Mouse (Mus musculus): ENCODE results near the gene Ttc22.

The Ttc22 gene

GRCm38 (mm10) chr4:106647137-106647536 lies 24.9 kb downstream of the Ttc22 start:
- in situ Hi-C loops (cut with MboI; ENCODE audit: unreplicated experiment in 2 of 2): loop anchor here in 1 of 2 experiments (25.0 kb wide), 2 partner anchors 690 to 1015 kb away; no protein-coding TSS in a partner anchor

- in situ Hi-C loops (cut with MboI; ENCODE audit: unreplicated experiment in 2 of 2): no loop called here
Measured at GRCm38 (mm10) chr4:106650833-106651527, 28.7 kb downstream of the Ttc22 start, which contains the start of gene Pars2. Pars2 (plus strand) TSS chr4:106651069.

GRCm38 (mm10) chr4:106652546-106652945 lies 30.3 kb downstream of the Ttc22 start:
- in situ Hi-C loops (cut with MboI; ENCODE audit: unreplicated experiment in 2 of 2): no loop called here

GRCm38 (mm10) chr4:106653051-106653450 lies 30.8 kb downstream of the Ttc22 start:
- in situ Hi-C loops (cut with MboI; ENCODE audit: unreplicated experiment in 2 of 2): no loop called here

GRCm38 (mm10) chr4:106655681-106656080 lies 33.4 kb downstream of the Ttc22 start:
- in situ Hi-C loops (cut with MboI; ENCODE audit: unreplicated experiment in 2 of 2): no loop called here

GRCm38 (mm10) chr4:106663956-106664470 lies 41.8 kb downstream of the Ttc22 start:
- in situ Hi-C loops (cut with MboI; ENCODE audit: unreplicated experiment in 2 of 2): no loop called here

- in situ Hi-C loops (cut with MboI; ENCODE audit: unreplicated experiment in 2 of 2): no loop called here
Measured at GRCm38 (mm10) chr4:106664697-106665096, 42.5 kb downstream of the Ttc22 start.

- in situ Hi-C loops (cut with MboI; ENCODE audit: unreplicated experiment in 2 of 2): no loop called here
Measured at GRCm38 (mm10) chr4:106665269-106665668, 43.0 kb downstream of the Ttc22 start.

GRCm38 (mm10) chr4:106665673-106666072 lies 43.4 kb downstream of the Ttc22 start:
- in situ Hi-C loops (cut with MboI; ENCODE audit: unreplicated experiment in 2 of 2): no loop called here

- in situ Hi-C loops (cut with MboI; ENCODE audit: unreplicated experiment in 2 of 2): no loop called here
Measured at GRCm38 (mm10) chr4:106666546-106666945, 44.3 kb downstream of the Ttc22 start.

- in situ Hi-C loops (cut with MboI; ENCODE audit: unreplicated experiment in 2 of 2): no loop called here
Measured at GRCm38 (mm10) chr4:106676749-106677148, 54.5 kb downstream of the Ttc22 start.

GRCm38 (mm10) chr4:106678442-106679118 lies 56.3 kb downstream of the Ttc22 start, which contains the start of gene Ttc4:
Ttc4 (minus strand) TSS chr4:106678944.
- in situ Hi-C loops (cut with MboI; ENCODE audit: unreplicated experiment in 2 of 2): no loop called here

- in situ Hi-C loops (cut with MboI; ENCODE audit: unreplicated experiment in 2 of 2): no loop called here
Measured at GRCm38 (mm10) chr4:106679152-106679551, 56.9 kb downstream of the Ttc22 start.

- in situ Hi-C loops (cut with MboI; ENCODE audit: unreplicated experiment in 2 of 2): no loop called here
Measured at GRCm38 (mm10) chr4:106680955-106681354, 58.7 kb downstream of the Ttc22 start.

GRCm38 (mm10) chr4:106688636-106689296 lies 66.5 kb downstream of the Ttc22 start:
- in situ Hi-C loops (cut with MboI; ENCODE audit: unreplicated experiment in 2 of 2): no loop called here
